Mouse (Mus musculus): Measurements from ENCODE around the gene Rsph1.

Gene Rsph1

DNA sequence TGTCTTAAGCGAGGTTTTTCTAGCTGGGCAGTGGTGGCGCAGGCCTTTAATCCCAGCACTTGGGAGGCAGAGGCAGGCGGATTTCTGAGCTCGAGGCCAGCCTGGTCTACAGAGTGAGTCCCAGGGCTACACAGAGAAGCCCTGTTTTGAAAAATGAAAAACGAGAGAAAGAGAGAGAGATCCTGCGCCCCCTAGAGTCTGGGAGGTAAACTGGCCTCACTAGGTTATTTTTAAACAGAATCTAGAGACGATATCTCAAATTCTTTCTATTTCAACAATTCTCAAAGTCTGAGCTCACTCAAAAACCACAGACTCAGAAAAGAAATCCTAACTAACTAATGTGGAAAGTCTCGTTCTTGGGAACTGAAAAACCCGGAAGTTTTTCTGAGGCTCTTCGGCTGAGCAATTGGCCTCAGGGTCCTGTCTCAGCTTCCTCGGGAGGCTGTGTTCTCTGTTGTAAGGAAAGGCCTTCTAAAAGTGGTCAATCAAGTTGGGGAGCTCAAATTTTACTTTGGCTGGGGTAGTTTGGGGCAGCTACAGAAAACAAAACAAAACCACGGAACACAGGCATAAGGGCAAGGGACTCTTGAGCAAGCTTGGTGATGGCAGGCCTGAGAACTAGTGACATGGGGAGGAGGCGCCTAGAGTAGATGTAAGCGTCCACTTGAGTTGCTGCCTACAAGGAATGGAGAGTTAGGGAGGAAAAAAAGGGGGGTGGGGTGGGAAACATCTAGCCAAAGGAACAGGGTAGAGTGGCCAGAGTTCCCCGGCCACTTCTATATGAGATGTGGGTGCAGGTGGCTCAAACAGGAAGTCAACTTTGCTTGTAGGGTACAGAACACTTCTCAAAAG is 17.4 kb upstream of the Rsph1 start:
- peak; percentile 75 for DNase-seq (ENCODE audit: low read depth, low spot score)
- Histone ChIP-seq H3K36me3 (ENCODE audit: control insufficient read depth, insufficient read depth, low read length, poor library complexity, severe bottlenecking) (no peaks in the 10 kb centered on the region), H3K27me3 (ENCODE audit: control insufficient read depth, insufficient read depth, low read length, poor library complexity, severe bottlenecking) (no peaks in the 10 kb centered on the region)

DNA sequence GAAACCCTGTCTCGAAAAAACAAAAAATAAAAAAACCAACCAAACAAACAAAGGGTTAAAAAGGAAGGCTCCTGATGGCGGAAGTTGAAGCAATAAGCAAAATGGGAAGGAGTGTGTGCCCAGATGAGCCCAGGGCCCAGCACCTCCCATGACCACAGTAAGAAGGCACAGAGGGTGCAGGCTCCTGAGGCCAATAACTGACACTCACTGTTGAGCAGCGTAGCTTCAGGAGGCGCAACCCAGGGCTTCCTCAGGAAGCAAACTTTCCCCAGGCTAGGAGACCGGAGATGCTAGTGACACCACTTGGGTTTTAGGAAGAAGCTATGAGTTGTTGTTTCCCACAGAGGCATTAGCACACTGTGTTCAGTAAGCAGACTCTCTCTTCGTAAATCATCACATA is 13.7 kb upstream of the Rsph1 start:
- DNase-seq (ENCODE audit: low read depth, low spot score), result no peak
- H3K36me3 ChIP-seq (ENCODE audit: control insufficient read depth, insufficient read depth, low read length, poor library complexity, severe bottlenecking), result no peaks in the 10 kb centered on the region
- H3K27me3 ChIP-seq (ENCODE audit: control insufficient read depth, insufficient read depth, low read length, poor library complexity, severe bottlenecking), result no peaks in the 10 kb centered on the region

- Histone ChIP-seq H3K27me3 (ENCODE audit: control insufficient read depth, insufficient read depth, low read length, poor library complexity, severe bottlenecking) (no peaks in the 10 kb centered on the region), H3K36me3 (ENCODE audit: control insufficient read depth, insufficient read depth, low read length, poor library complexity, severe bottlenecking) (no peaks in the 10 kb centered on the region)
- no peak for DNase-seq (ENCODE audit: low read depth, low spot score)
Observed at GRCm38 (mm10) chr17:31290311-31290710, 13.1 kb upstream of the Rsph1 start.

DNA sequence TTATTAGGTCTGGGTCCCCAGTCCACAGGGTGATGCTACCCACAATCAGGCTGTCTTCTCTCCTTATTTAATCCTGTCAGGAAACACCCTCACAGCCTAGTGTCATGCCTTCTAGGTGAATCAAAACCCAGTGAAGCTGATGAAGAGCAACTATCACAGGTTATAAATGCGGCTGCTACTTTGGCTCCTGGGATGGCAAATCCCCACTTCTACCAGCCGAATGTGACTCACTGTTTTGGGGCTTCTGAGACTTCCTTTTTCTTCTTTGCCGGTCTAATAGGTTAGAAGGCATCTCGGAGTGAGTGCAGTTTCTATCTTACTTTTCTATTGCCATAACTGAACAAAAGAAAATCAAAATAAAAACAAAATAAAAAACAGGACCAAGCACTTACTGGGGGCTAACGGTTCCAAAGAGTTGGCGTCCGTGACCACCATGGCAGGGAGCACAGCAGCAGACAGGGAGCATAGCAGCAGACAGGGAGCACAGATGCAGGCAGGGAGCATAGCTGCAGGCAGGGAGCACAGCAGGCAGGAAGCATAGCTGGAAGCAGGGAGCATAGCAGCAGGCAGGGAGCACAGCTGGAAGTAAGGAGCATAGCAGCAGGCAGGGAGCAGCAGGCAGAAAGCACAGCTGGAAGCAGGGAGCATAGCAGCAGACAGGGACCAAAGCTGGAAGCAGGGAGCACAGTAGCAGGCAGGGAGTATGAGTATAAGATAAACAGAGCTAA is 12.0 kb upstream of the Rsph1 start:
- peak; percentile 36 for DNase-seq (ENCODE audit: low read depth, low spot score)
- Histone ChIP-seq H3K36me3 (ENCODE audit: control insufficient read depth, insufficient read depth, low read length, poor library complexity, severe bottlenecking) (no peaks in the 10 kb centered on the region), H3K27me3 (ENCODE audit: control insufficient read depth, insufficient read depth, low read length, poor library complexity, severe bottlenecking) (no peaks in the 10 kb centered on the region)

DNA sequence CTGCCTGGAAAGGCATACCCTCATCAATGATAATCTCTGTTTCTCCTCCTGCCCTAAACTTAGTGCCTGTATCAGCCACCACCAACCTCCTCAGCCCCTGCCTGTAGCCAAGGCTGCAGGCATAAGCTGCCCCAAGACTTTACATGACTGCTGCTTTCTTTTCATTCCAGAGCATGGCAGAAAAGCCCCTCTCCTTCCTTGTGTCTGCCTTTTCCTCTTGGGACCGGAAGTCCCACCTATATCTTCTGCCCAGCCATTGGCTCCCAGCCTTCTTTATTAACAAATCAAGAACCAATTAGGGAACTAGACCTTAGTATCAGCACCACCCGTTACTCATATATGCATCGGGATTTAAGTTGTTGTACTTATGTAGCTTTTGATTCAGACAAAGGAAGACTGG is 10.0 kb upstream of the Rsph1 start:
- Histone ChIP-seq H3K27me3 (ENCODE audit: control insufficient read depth, insufficient read depth, low read length, poor library complexity, severe bottlenecking) (no peaks in the 10 kb centered on the region), H3K36me3 (ENCODE audit: control insufficient read depth, insufficient read depth, low read length, poor library complexity, severe bottlenecking) (no peaks in the 10 kb centered on the region)
- DNase-seq (ENCODE audit: low read depth, low spot score), result no peak

- no peak for DNase-seq (ENCODE audit: low read depth, low spot score)
- Histone ChIP-seq H3K36me3 (ENCODE audit: control insufficient read depth, insufficient read depth, low read length, poor library complexity, severe bottlenecking) (no peaks in the 10 kb centered on the region), H3K27me3 (ENCODE audit: control insufficient read depth, insufficient read depth, low read length, poor library complexity, severe bottlenecking) (no peaks in the 10 kb centered on the region)
Observed at GRCm38 (mm10) chr17:31286492-31286891, 9.3 kb upstream of the Rsph1 start, which contains the start of gene Slc37a1. Slc37a1 (plus strand) TSS chr17:31286792.

GRCm38 (mm10) chr17:31285867-31286266 is 8.7 kb upstream of the Rsph1 start:
- DNase-seq (ENCODE audit: low read depth, low spot score), result peak; percentile 71
- Histone ChIP-seq H3K36me3 (ENCODE audit: control insufficient read depth, insufficient read depth, low read length, poor library complexity, severe bottlenecking) (no peaks in the 10 kb centered on the region), H3K27me3 (ENCODE audit: control insufficient read depth, insufficient read depth, low read length, poor library complexity, severe bottlenecking) (no peaks in the 10 kb centered on the region)

GRCm38 (mm10) chr17:31282687-31283053 is 5.5 kb upstream of the Rsph1 start:
- no peaks in the 10 kb centered on the region for H3K27me3 ChIP-seq (ENCODE audit: control insufficient read depth, insufficient read depth, low read length, poor library complexity, severe bottlenecking)
- DNase-seq (ENCODE audit: low read depth, low spot score), result no peak

GRCm38 (mm10) chr17:31281830-31282686 is 4.9 kb upstream of the Rsph1 start:
- Histone ChIP-seq H3K27me3 (ENCODE audit: control insufficient read depth, insufficient read depth, low read length, poor library complexity, severe bottlenecking) (no peaks in the 10 kb centered on the region), H3K36me3 (ENCODE audit: control insufficient read depth, insufficient read depth, low read length, poor library complexity, severe bottlenecking) (no peaks in the 10 kb centered on the region)
- DNase-seq (ENCODE audit: low read depth, low spot score), result no peak

More at GRCm38 (mm10) chr17:31282687-31283053, 5.5 kb upstream of the Rsph1 start:
- H3K36me3 ChIP-seq (ENCODE audit: control insufficient read depth, insufficient read depth, low read length, poor library complexity, severe bottlenecking), result no peaks in the 10 kb centered on the region

- H3K27me3 ChIP-seq (ENCODE audit: control insufficient read depth, insufficient read depth, low read length, poor library complexity, severe bottlenecking), result no peaks in the 10 kb centered on the region
- H3K36me3 ChIP-seq (ENCODE audit: control insufficient read depth, insufficient read depth, low read length, poor library complexity, severe bottlenecking), result no peaks in the 10 kb centered on the region
- no peak for DNase-seq (ENCODE audit: low read depth, low spot score)
Observed at GRCm38 (mm10) chr17:31280269-31280668, 3.1 kb upstream of the Rsph1 start.

- Histone ChIP-seq H3K36me3 (ENCODE audit: control insufficient read depth, insufficient read depth, low read length, poor library complexity, severe bottlenecking) (no peaks in the 10 kb centered on the region), H3K27me3 (ENCODE audit: control insufficient read depth, insufficient read depth, low read length, poor library complexity, severe bottlenecking) (no peaks in the 10 kb centered on the region)
- DNase-seq (ENCODE audit: low read depth, low spot score), result no peak
Observed at GRCm38 (mm10) chr17:31279541-31279940, 2.4 kb upstream of the Rsph1 start.

DNA sequence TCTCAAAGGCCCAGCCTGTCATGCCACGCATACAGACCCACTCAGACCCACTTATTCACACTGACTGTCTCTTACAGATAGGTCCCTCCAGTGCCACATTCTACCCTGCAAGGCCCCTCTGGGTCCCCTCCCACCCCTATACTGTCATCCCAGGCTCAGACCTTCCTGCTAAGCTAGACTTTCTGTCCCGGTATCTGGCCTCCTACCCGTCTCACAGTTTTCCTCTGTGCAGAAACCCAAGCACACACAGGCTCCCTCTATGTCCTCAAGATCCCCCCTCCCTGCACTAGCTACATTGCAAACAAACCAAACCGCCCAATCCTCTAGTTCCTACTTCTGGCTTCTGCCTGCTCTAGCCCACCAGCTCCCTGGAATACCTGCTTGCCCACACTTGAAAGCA is 748 bp upstream of the Rsph1 start:
- DNase-seq (ENCODE audit: low read depth, low spot score), result no peak
- no peaks in the 10 kb centered on the region for H3K27me3 ChIP-seq (ENCODE audit: control insufficient read depth, insufficient read depth, low read length, poor library complexity, severe bottlenecking)

GRCm38 (mm10) chr17:31276207-31276921 is 819 bp downstream of the Rsph1 start:
- no peak for DNase-seq (ENCODE audit: low read depth, low spot score)
- Histone ChIP-seq H3K27me3 (ENCODE audit: control insufficient read depth, insufficient read depth, low read length, poor library complexity, severe bottlenecking) (no peaks in the 10 kb centered on the region), H3K36me3 (ENCODE audit: control insufficient read depth, insufficient read depth, low read length, poor library complexity, severe bottlenecking) (no peaks in the 10 kb centered on the region)

More for the DNA sequence above, 748 bp upstream of the Rsph1 start:
- H3K36me3 ChIP-seq (ENCODE audit: control insufficient read depth, insufficient read depth, low read length, poor library complexity, severe bottlenecking), result no peaks in the 10 kb centered on the region

GRCm38 (mm10) chr17:31275181-31275580 is 2.0 kb downstream of the Rsph1 start:
- H3K27me3 ChIP-seq (ENCODE audit: control insufficient read depth, insufficient read depth, low read length, poor library complexity, severe bottlenecking), result no peaks in the 10 kb centered on the region
- peak; percentile 29 for DNase-seq (ENCODE audit: low read depth, low spot score)
- H3K36me3 ChIP-seq (ENCODE audit: control insufficient read depth, insufficient read depth, low read length, poor library complexity, severe bottlenecking), result no peaks in the 10 kb centered on the region

Measured in splenic B cell, adult 2 months (primary cell).